Mouse (Mus musculus) G1E (cell line): ENCODE results near the gene Cdhr5.

Source experiments
- CTCF ChIP-seq: IDR thresholded peaks from 2 replicates; pipeline ENCODE4 v1.5.1; 2012; ENCODE audit warnings: low read depth, low read length, inconsistent platforms, mixed read lengths
- GATA2 ChIP-seq: IDR thresholded peaks from 2 replicates; pipeline ENCODE4 v1.6.1; 2012; ENCODE audit warnings: low read depth, low read length, inconsistent platforms, borderline replicate concordance
- POLR2AphosphoS5 ChIP-seq: IDR thresholded peaks from 2 replicates; pipeline ENCODE4 v1.6.1; 2012; ENCODE audit warnings: low read depth, low read length, inconsistent platforms; ENCODE audit not compliant: insufficient replicate concordance
- TAL1 ChIP-seq: conservative IDR thresholded peaks from 2 replicates; pipeline ENCODE4 v1.6.1; 2012; ENCODE audit warnings: low read depth, low read length, inconsistent platforms, mixed read lengths

- no peak for TF ChIP-seq CTCF
- no peak for TF ChIP-seq TAL1
- TF ChIP-seq GATA2, result no peak
- no peak for TF ChIP-seq POLR2AphosphoS5
These were observed 7.4 kb downstream of the Cdhr5 start for GRCm38 (mm10) chr7:141269273-141269545.
